In the genomic region with DNA sequence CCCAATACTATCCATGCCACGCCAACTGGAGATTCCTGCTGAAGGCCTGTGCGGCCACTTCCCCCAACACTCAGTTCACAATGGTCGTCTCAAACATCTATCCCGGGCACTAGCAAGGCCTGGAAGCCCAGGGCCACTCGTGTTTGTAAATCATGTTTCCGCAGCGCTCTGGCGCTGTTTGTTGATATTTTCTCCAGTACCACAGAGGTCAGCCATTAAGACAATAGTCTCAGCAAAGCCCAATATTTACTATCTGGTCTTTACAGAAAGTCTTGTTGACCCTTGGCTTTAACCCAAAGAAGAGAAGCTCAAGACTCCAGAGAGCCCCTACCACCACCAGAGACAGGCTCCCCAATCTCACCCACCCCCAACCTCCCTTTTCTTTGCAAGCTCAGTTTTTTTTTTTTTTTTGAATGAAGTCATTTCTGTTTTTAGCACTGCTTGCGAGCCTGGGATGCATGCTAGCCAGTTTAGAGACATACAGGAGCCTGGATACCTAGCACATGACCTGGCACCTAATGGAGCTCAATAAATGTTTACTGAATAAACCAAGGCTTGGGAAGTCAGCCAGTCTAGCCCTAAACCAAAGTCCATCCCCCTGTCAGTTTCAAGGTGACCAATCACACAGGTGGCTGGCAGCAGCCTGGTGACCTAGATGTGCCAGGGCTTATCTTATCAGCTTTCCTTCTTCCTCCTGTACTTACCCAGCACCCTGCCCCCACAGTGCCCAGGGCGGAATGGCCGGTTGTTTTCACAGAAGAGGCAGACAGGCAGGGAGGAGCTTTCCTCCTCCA, we compare ENCODE assay signal across 9 mouse cellular contexts. TPM values are rescaled to one million over a fixed set of nuclear protein-coding genes. Genes with fewer than 3 reads are reported as not detected.
DNase-seq lines count a peak whose midpoint lies in the region; ATAC-seq and TF ChIP-seq lines count a peak whose summit lies in the region.
"Had no signal": no experiment of that assay in that cellular context is flagged by ENCODE, and none has a peak within 500 bp of the region (broad histone marks: within the 10 kb centered on the region; RNA-seq: fewer than 3 reads in every experiment).

No protein-coding gene starts in this region.

- H3K27me3 ChIP-seq in embryonic facial prominence, embryonic 14.5 days (replicated peaks; ENCODE audit: control insufficient read depth, insufficient read depth, low read length): no peaks in the 10 kb centered on the region
- H3K27me3 ChIP-seq in kidney, adult 2 months (replicated peaks; ENCODE audit: control insufficient read depth, insufficient read depth, low read length): no peaks in the 10 kb centered on the region
- no peaks in the 10 kb centered on the region for H3K27me3 ChIP-seq in lung, embryonic 15.5 days
- no peaks in the 10 kb centered on the region for H3K27me3 ChIP-seq in midbrain, embryonic 15.5 days (replicated peaks)

- intact Hi-C loops in gastrocnemius, postnatal 14 days (cut with DNase I; ENCODE audit: low total_unique reads): no loop called here
- intact Hi-C loops in gastrocnemius, postnatal 36 days (cut with DNase I): no loop called here

- no peak overlapping the region for H3K4me3 ChIP-seq in embryonic facial prominence, embryonic 14.5 days (ENCODE audit: low read depth, low read length)
- H3K4me3 ChIP-seq in kidney, adult 2 months (ENCODE audit: insufficient read depth, low read depth, low read length): no peak overlapping the region
- no peak overlapping the region for H3K4me3 ChIP-seq in lung, embryonic 15.5 days
- no peak overlapping the region for H3K4me3 ChIP-seq in midbrain, embryonic 15.5 days
- H3K4me3 ChIP-seq: myocyte had no signal

- TF ChIP-seq CTCF in kidney, adult 2 months (conservative IDR thresholded peaks at IDR 0.05; ENCODE audit: insufficient read depth, insufficient read length, low read depth, low read length): no peak

- H3K9me3 ChIP-seq in embryonic facial prominence, embryonic 14.5 days (ENCODE audit: control insufficient read depth, low read length): no peaks in the 10 kb centered on the region
- no peaks in the 10 kb centered on the region for H3K9me3 ChIP-seq in lung, embryonic 15.5 days
- no peaks in the 10 kb centered on the region for H3K9me3 ChIP-seq in midbrain, embryonic 15.5 days

- peak; percentile 33 for DNase-seq in gastrocnemius, postnatal 14 days
- no peak for DNase-seq in gastrocnemius, postnatal 36 days
- no peak for DNase-seq in embryonic facial prominence, embryonic 14.5 days (ENCODE audit: low spot score)
- DNase-seq in kidney, adult 2 months: peak; percentile 96
- peak; percentile 33 for DNase-seq in urinary bladder, postnatal 10 days (ENCODE audit: low spot score)
- no peak for DNase-seq in left cerebral cortex, adult 11 months (ENCODE audit: low spot score)

- peaks cover 23% of the 10 kb centered on the region for H3K4me1 ChIP-seq in embryonic facial prominence, embryonic 14.5 days (ENCODE audit: control insufficient read depth, insufficient read depth, low read length)
- H3K4me1 ChIP-seq in kidney, adult 2 months (ENCODE audit: control insufficient read depth, insufficient read depth, low read length): peaks cover 48% of the 10 kb centered on the region
- H3K4me1 ChIP-seq in lung, embryonic 15.5 days: peaks cover 77% of the 10 kb centered on the region
- peaks cover 18% of the 10 kb centered on the region; the same call in 1 of the 2 replicates for H3K4me1 ChIP-seq in midbrain, embryonic 15.5 days

- no peaks in the 10 kb centered on the region for H3K36me3 ChIP-seq in embryonic facial prominence, embryonic 14.5 days (ENCODE audit: control insufficient read depth, insufficient read depth, low read length)
- H3K36me3 ChIP-seq in kidney, adult 2 months (ENCODE audit: control insufficient read depth, insufficient read depth, low read length): no peaks in the 10 kb centered on the region
- no peaks in the 10 kb centered on the region; the same call in 1 of the 2 replicates for H3K36me3 ChIP-seq in lung, embryonic 15.5 days
- H3K36me3 ChIP-seq in midbrain, embryonic 15.5 days (replicated peaks): no peaks in the 10 kb centered on the region

- ATAC-seq in embryonic facial prominence, embryonic 14.5 days (ENCODE audit: low read depth): no peak
- ATAC-seq in lung, embryonic 15.5 days (ENCODE audit: borderline replicate concordance, extremely low read depth, low FRiP score, low TSS enrichment): peak; percentile 53
- no peak for ATAC-seq in midbrain, embryonic 15.5 days (replicated peaks)

- H3K27ac ChIP-seq in embryonic facial prominence, embryonic 14.5 days (replicated peaks; ENCODE audit: low read depth, low read length): 0 out of 2 replicates have a peak overlapping the region, but pooled peaks have one; percentile 7
- peak overlapping the region; percentile 79 for H3K27ac ChIP-seq in kidney, adult 2 months (ENCODE audit: insufficient read depth, low read depth, low read length)
- H3K27ac ChIP-seq in lung, embryonic 15.5 days: peak overlapping the region; percentile 83
- no peak overlapping the region for H3K27ac ChIP-seq in midbrain, embryonic 15.5 days

- WGBS in embryonic facial prominence, embryonic 14.5 days: 71% methylated on average over 11 of the region's 11 CpGs
- WGBS in kidney, adult 2 months: 49% methylated on average over 11 of the region's 11 CpGs
- 19% methylated on average over 11 of the region's 11 CpGs for WGBS in lung, embryonic 15.5 days
- 86% methylated on average over 11 of the region's 11 CpGs for WGBS in midbrain, embryonic 15.5 days

- no peak for TF ChIP-seq POLR2A in kidney, adult 2 months (IDR thresholded peaks at IDR 0.05; ENCODE audit: low read depth, low read length)

- H3K4me2 ChIP-seq in embryonic facial prominence, embryonic 14.5 days (ENCODE audit: low read depth, low read length): no peak overlapping the region
- H3K4me2 ChIP-seq in lung, embryonic 15.5 days: peak overlapping the region; percentile 15; the same call in 1 of the 2 replicates
- no peak overlapping the region for H3K4me2 ChIP-seq in midbrain, embryonic 15.5 days

- H3K9ac ChIP-seq in embryonic facial prominence, embryonic 14.5 days (ENCODE audit: low read depth, low read length): no peak overlapping the region
- 0 out of 2 replicates have a peak overlapping the region, but pooled peaks have one; percentile 12 for H3K9ac ChIP-seq in lung, embryonic 15.5 days
- H3K9ac ChIP-seq in midbrain, embryonic 15.5 days: no peak overlapping the region

RNA-seq across cellular contexts. Expression of a gene that starts 31.8 kb away (rescaled TPM):
- 1 to 10 TPM; 6.7 to 9.7 TPM for total RNA-seq in gastrocnemius, postnatal 14 days (2021)
- total RNA-seq in gastrocnemius, postnatal 36 days (2021): 1 to 10 TPM; 4.1 to 4.8 TPM
- 7.8 and 8.6 TPM in 2 replicates for polyA plus RNA-seq in embryonic facial prominence, embryonic 14.5 days (2014; fragmentation: Nextera tagmentation; extraction: Ambion mirVana)
- 4.7 TPM in 2 replicates for polyA plus RNA-seq in kidney, adult 2 months (2012; rRNA removed)
- polyA plus RNA-seq in lung, embryonic 15.5 days (2015; fragmentation: Nextera tagmentation; extraction: Ambion mirVana): 9.0 and 9.4 TPM in 2 replicates
- 6.6 and 6.8 TPM in 2 replicates for polyA plus RNA-seq in midbrain, embryonic 15.5 days (2015; fragmentation: Nextera tagmentation; extraction: Ambion mirVana)

Comparison
In these comparisons a context has a peak if more than half of its experiments do, and no peak if none do; other contexts are left out.
1. DNase-seq: peak in gastrocnemius, postnatal 14 days (single experiment), kidney, adult 2 months (single experiment) and urinary bladder, postnatal 10 days (single experiment); none in gastrocnemius, postnatal 36 days (0 of 2), embryonic facial prominence, embryonic 14.5 days (single experiment) and left cerebral cortex, adult 11 months (single experiment).